Mouse (Mus musculus): Measurements from ENCODE around the gene Guk1. TPM values are rescaled to one million over a fixed set of nuclear protein-coding genes. Genes with fewer than 3 reads are reported as not detected.

Guk1 gene
- polyA plus RNA-seq, 1 experiment from 2014 or later, result 101 TPM

DNA sequence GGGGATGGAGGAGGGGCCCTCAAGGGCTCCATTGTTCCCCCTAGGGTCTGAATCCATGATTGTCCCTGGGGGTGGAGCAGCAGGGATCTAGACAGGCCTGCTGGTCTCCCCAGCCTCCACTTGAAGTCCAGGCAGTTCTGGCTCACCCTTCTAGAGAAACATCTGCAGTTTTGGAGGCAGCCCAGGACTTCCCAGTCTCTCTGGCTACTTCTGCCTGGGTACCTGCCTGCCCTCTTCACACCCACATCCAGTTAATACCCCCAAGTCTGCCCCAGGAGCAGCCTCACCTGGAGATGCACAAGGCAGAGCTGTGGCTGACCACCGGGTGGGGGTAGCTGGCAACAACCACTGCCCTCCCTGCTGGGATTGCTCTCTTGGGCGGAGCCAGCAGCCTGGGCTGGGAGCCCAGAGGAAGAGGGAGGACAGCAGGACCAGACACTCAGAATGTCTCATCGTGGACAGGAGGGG lies 9.1 kb downstream of the Guk1 start, which contains the start of gene Gjc2:
TSS of gene Gjc2 (minus strand) at position 350 of the 468 bp plus-strand sequence.
- ATAC-seq (ENCODE audit: insufficient number of reproducible peaks, low FRiP score), result no peak; the same call in 1 of the 2 replicates
- 49% methylated on average over 3 of the region's 3 CpGs for WGBS

DNA sequence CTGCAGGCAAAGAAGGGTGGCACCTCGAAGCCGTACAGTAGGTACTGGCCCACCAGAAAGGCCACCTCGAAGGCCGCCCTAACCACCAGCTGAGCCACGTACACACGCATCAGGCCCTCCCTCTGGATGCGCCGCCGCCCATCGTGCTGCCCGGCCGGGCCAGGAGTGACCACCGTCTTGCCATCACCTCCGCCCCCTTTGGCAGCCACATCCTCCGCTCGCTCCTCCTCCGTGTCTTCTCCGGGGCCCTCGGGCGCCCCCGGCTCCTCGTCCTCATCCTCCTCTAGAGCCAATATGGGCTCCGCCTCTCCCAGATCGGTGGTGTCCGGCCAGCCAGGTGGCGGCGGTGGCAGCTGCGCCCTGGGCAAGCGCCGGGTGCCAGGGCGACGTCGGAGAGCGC lies 15.1 kb downstream of the Guk1 start:
- Histone ChIP-seq H3K36me3 (no peaks in the 10 kb centered on the region), H3K4me2 (peak overlapping the region; percentile 61), H3K4me1 (replicated peaks) (peaks cover 28% of the 10 kb centered on the region), H3K9ac (no peak overlapping the region), H3K4me3 (peak overlapping the region; percentile 36), H3K9me3 (replicated peaks) (no peaks in the 10 kb centered on the region), H3K27ac (ENCODE audit: poor library complexity, severe bottlenecking) (no peak overlapping the region), H3K27me3 (replicated peaks) (peaks cover 76% of the 10 kb centered on the region)
- peak; percentile 22; the same call in 1 of the 2 replicates for ATAC-seq (ENCODE audit: insufficient number of reproducible peaks, low FRiP score)
- 9% methylated on average over 34 of the region's 34 CpGs for WGBS

More for the DNA sequence above, 9.1 kb downstream of the Guk1 start, which contains the start of gene Gjc2:
- Histone ChIP-seq H3K4me1 (replicated peaks) (peaks cover 31% of the 10 kb centered on the region), H3K27ac (ENCODE audit: poor library complexity, severe bottlenecking) (0 out of 2 replicates have a peak within 1 kb of the TSS, but pooled peaks have one; percentile 8), H3K9me3 (replicated peaks) (no peaks in the 10 kb centered on the region), H3K9ac (peak within 1 kb of the TSS; percentile 48; the same call in 1 of the 2 replicates), H3K4me3 (no peak within 1 kb of the TSS), H3K36me3 (peaks cover 29% of the 10 kb centered on the region), H3K27me3 (replicated peaks) (peaks cover 26% of the 10 kb centered on the region), H3K4me2 (no peak within 1 kb of the TSS; the same call in 1 of the 2 replicates)

DNA sequence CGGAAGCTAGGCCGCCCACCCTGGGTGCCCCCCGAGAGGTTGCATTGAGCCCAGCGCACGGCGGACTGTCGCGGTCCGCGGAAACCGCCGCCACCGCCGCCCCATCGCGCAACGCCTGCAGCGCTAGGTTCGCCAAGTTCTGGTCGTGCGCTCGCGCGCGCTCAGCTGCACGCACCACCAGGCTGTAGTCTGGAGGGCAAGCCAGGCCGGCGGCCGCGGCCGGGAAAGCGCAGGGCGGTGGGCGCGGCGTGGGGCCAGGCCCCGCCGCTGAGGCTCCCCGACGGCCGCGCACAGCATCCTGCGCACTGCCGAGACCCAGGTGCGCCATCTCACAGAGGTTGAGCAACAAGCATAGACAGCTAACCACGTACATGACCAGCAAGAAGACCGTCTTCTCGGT lies 15.5 kb downstream of the Guk1 start:
- H3K4me1 ChIP-seq (replicated peaks), result peaks cover 28% of the 10 kb centered on the region
- no peak overlapping the region for H3K27ac ChIP-seq (ENCODE audit: poor library complexity, severe bottlenecking)
- no peaks in the 10 kb centered on the region for H3K36me3 ChIP-seq
- 3% methylated on average over 48 of the region's 48 CpGs for WGBS
- peaks cover 76% of the 10 kb centered on the region for H3K27me3 ChIP-seq (replicated peaks)
- H3K4me2 ChIP-seq, result peak overlapping the region; percentile 61
- H3K9me3 ChIP-seq (replicated peaks), result no peaks in the 10 kb centered on the region
- ATAC-seq (ENCODE audit: insufficient number of reproducible peaks, low FRiP score), result no peak
- H3K9ac ChIP-seq, result peak overlapping the region; percentile 27; the same call in 1 of the 2 replicates
- peak overlapping the region; percentile 36 for H3K4me3 ChIP-seq

GRCm38 (mm10) chr11:59174189-59174838 lies 17.7 kb downstream of the Guk1 start:
- Histone ChIP-seq H3K4me1 (replicated peaks) (peaks cover 23% of the 10 kb centered on the region), H3K27me3 (replicated peaks) (peaks cover 69% of the 10 kb centered on the region)

GRCm38 (mm10) chr11:59170549-59170948 lies 21.5 kb downstream of the Guk1 start:
- WGBS, result 76% methylated on average over 4 of the region's 4 CpGs
- H3K9me3 ChIP-seq (replicated peaks), result no peaks in the 10 kb centered on the region
- H3K27me3 ChIP-seq (replicated peaks), result peaks cover 31% of the 10 kb centered on the region
- H3K4me1 ChIP-seq (replicated peaks), result peaks cover 14% of the 10 kb centered on the region
- no peak overlapping the region for H3K9ac ChIP-seq
- no peak for ATAC-seq (ENCODE audit: insufficient number of reproducible peaks, low FRiP score)
- no peak overlapping the region for H3K27ac ChIP-seq (ENCODE audit: poor library complexity, severe bottlenecking)
- no peaks in the 10 kb centered on the region for H3K36me3 ChIP-seq
- H3K4me2 ChIP-seq, result no peak overlapping the region
- no peak overlapping the region for H3K4me3 ChIP-seq

More at GRCm38 (mm10) chr11:59174189-59174838, 17.7 kb downstream of the Guk1 start:
- Histone ChIP-seq H3K4me3 (no peak overlapping the region), H3K9me3 (replicated peaks) (no peaks in the 10 kb centered on the region), H3K9ac (no peak overlapping the region), H3K4me2 (no peak overlapping the region), H3K27ac (ENCODE audit: poor library complexity, severe bottlenecking) (no peak overlapping the region), H3K36me3 (no peaks in the 10 kb centered on the region)
- 50% methylated on average over 6 of the region's 6 CpGs for WGBS
- ATAC-seq (ENCODE audit: insufficient number of reproducible peaks, low FRiP score), result no peak

DNA sequence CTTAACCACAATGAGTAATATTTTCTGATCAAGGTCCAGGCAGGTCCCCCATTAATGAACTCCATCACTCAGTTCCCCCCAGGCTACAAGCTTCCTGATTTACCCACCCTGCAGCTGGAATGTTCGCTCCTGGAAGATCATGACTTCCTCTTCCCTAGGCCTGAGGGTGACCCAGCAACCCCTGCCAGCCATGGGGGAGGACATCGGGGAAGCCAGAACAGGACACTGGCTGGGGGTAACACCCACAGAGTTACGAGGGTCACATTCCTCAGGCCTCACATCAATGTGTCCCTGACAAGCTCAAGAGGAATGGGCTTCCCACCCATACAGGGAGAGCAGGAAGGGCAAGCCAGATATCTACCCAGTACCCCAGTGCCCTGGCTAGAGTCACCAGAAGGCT lies 22.2 kb downstream of the Guk1 start:
- H3K4me1 ChIP-seq (replicated peaks), result peaks cover 14% of the 10 kb centered on the region
- peaks cover 24% of the 10 kb centered on the region for H3K27me3 ChIP-seq (replicated peaks)
- H3K9ac ChIP-seq, result no peak overlapping the region
- H3K36me3 ChIP-seq, result no peaks in the 10 kb centered on the region
- H3K9me3 ChIP-seq (replicated peaks), result no peaks in the 10 kb centered on the region
- H3K4me2 ChIP-seq, result no peak overlapping the region
- no peak overlapping the region for H3K4me3 ChIP-seq
- no peak overlapping the region for H3K27ac ChIP-seq (ENCODE audit: poor library complexity, severe bottlenecking)
- 41% methylated on average over 3 of the region's 3 CpGs for whole genome bisulfite sequencing
- ATAC-seq (ENCODE audit: insufficient number of reproducible peaks, low FRiP score), result 0 out of 2 replicates have a peak, but pooled peaks have one; percentile 30

- ATAC-seq (ENCODE audit: insufficient number of reproducible peaks, low FRiP score), result no peak
- 51% methylated on average over 2 of the region's 2 CpGs for WGBS
- H3K27me3 ChIP-seq (replicated peaks), result no peaks in the 10 kb centered on the region
- no peaks in the 10 kb centered on the region for H3K9me3 ChIP-seq (replicated peaks)
- peak overlapping the region; percentile 100; the same call in 1 of the 2 replicates for H3K27ac ChIP-seq (ENCODE audit: poor library complexity, severe bottlenecking)
- H3K36me3 ChIP-seq, result 0 out of 2 replicates have a peak, but pooled peaks cover 1% of the 10 kb centered on the region
- peaks cover 40% of the 10 kb centered on the region for H3K4me1 ChIP-seq (replicated peaks)
- H3K4me3 ChIP-seq, result no peak overlapping the region
- H3K9ac ChIP-seq, result no peak overlapping the region
- H3K4me2 ChIP-seq, result no peak overlapping the region
Observed at GRCm38 (mm10) chr11:59165616-59166241, 26.3 kb downstream of the Guk1 start.

DNA sequence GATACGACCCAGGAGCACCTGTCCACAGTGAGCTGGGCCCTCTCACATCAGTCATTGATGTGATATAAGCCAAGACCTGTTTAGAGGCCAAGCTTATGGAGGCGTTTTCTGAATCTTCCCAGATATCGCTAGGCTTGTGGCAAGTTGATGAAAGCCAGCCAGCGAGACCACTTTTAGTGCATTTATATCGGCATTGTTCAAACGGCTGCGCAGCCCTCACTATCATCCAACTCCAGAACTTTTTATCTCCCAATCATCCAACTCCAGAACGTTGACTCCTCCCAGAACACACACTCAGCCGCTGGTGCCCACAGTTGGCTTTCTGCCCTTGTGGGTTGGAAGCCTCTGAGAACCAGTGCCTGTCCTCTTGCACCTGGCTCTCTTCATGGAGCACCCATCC lies 27.6 kb downstream of the Guk1 start:
- no peak; the same call in 1 of the 2 replicates for ATAC-seq (ENCODE audit: insufficient number of reproducible peaks, low FRiP score)
- no peaks in the 10 kb centered on the region for H3K9me3 ChIP-seq (replicated peaks)
- peak overlapping the region; percentile 100 for H3K27ac ChIP-seq (ENCODE audit: poor library complexity, severe bottlenecking)

GRCm38 (mm10) chr11:59163255-59164236 lies 28.5 kb downstream of the Guk1 start, which contains the start of gene Iba57:
Gene Iba57, minus strand, starts transcription at chr11:59163739.
- H3K9me3 ChIP-seq (replicated peaks), result no peaks in the 10 kb centered on the region
- ATAC-seq (ENCODE audit: insufficient number of reproducible peaks, low FRiP score), result peak; percentile 98
- H3K27ac ChIP-seq (ENCODE audit: poor library complexity, severe bottlenecking), result peak within 1 kb of the TSS; percentile 100
- H3K4me2 ChIP-seq, result peak within 1 kb of the TSS; percentile 67
- WGBS, result 2% methylated on average over 68 of the region's 68 CpGs
- peak within 1 kb of the TSS; percentile 93 for H3K9ac ChIP-seq
- H3K4me1 ChIP-seq (replicated peaks), result peaks cover 31% of the 10 kb centered on the region
- no peaks in the 10 kb centered on the region for H3K27me3 ChIP-seq (replicated peaks)
- peaks cover 10% of the 10 kb centered on the region for H3K36me3 ChIP-seq
- H3K4me3 ChIP-seq, result peak within 1 kb of the TSS; percentile 86

More for the DNA sequence above, 27.6 kb downstream of the Guk1 start:
- 41% methylated on average over 9 of the region's 9 CpGs for WGBS
- Histone ChIP-seq H3K36me3 (0 out of 2 replicates have a peak, but pooled peaks cover 6% of the 10 kb centered on the region), H3K27me3 (replicated peaks) (no peaks in the 10 kb centered on the region), H3K4me3 (peak overlapping the region; percentile 86), H3K4me1 (replicated peaks) (peaks cover 31% of the 10 kb centered on the region), H3K9ac (no peak overlapping the region), H3K4me2 (peak overlapping the region; percentile 67)

DNA sequence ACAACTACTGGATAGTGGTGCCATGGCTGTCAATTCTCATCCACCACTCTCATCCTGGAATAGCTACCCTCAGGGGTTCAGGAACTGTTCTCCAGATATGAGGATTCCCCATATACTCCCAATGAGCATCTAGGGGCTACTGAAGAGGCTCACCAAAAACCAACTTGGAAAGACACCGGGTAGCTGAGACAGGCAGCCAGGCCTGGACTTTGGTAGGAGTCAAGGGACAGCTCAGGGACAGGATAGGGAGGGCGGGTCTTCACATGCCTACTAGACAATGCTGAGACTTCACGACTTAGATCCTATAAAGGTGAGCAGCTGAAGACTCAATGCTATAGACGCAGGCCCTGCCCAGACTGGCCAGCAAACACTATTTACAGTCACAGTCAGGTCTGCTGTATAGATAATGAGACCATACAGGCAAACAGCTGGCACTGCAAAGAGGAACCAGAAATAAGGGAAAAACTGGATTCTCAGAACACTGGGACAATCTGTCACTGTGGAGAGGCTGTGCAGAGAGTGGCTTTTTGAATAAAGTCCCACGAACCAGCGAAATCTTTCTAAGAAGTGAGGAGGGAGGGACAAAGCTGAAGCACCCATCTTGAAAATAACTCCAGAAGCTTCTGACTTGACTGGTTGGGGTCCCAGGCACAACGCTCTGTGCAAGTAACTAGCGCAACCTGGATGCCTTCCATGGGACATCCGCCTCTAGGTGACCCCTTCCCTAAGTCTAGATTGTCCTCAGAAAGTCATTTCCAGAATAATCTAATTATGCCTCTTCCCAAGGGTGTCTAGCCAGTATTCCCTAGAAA lies 29.4 kb downstream of the Guk1 start:
- H3K4me2 ChIP-seq, result peak overlapping the region; percentile 67
- H3K9me3 ChIP-seq (replicated peaks), result no peaks in the 10 kb centered on the region
- WGBS, result 52% methylated on average over 9 of the region's 9 CpGs
- H3K4me1 ChIP-seq (replicated peaks), result peaks cover 31% of the 10 kb centered on the region
- ATAC-seq (ENCODE audit: insufficient number of reproducible peaks, low FRiP score), result no peak
- H3K27me3 ChIP-seq (replicated peaks), result no peaks in the 10 kb centered on the region
- peak overlapping the region; percentile 86 for H3K4me3 ChIP-seq
- peak overlapping the region; percentile 100 for H3K27ac ChIP-seq (ENCODE audit: poor library complexity, severe bottlenecking)
- H3K36me3 ChIP-seq, result peaks cover 18% of the 10 kb centered on the region
- H3K9ac ChIP-seq, result peak overlapping the region; percentile 45
